Mouse (Mus musculus): ENCODE measurements around the gene Dcun1d2.

DNA sequence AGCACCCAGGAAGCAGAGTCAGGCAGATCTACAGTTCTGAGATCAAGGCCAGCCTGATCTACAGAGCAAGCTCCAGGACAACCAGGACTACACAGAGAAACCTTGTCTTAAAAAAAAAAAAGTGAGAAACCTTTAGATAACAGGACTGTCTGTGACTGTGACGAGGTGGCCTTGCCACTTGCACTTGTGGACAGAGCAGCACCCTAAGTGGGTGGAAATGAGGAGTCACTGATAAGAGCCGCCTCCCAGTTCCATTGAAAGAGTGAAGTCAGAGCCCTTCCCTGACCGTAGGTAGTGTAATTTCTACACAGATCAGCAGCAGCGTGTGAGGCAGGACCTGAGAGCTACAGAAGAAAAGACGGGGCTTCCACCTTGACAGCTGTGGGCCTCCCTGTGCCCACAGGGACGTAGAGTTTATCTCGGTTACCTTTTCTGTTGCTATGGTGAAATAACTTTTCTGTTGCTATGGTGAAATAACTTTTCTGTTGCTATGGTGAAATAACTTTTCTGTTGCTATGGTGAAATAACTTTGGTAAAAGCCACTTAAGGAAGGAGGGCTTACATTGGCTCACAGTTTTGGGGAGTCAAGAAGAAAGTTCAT lies 18.5 kb upstream of the Dcun1d2 start:
- TF ChIP-seq CTCF (IDR thresholded peaks at IDR 0.05; ENCODE audit: low read depth, low read length) (no peak), POLR2A (IDR thresholded peaks at IDR 0.05; ENCODE audit: insufficient read depth, low read length) (no peak), EP300 (IDR thresholded peaks at IDR 0.05; ENCODE audit: insufficient read depth, low read depth, low read length) (no peak)
